Mouse (Mus musculus) intestine, embryonic 15.5 days (tissue): Measurements from ENCODE around the gene Klhl18. TPM values are rescaled to one million over a fixed set of nuclear protein-coding genes. Genes with fewer than 3 reads are reported as not detected.
"Not testable (repeated sequence)": the region's sequence is repeated elsewhere in the genome, so short reads cannot be mapped to it uniquely, and the experiment has no call there.

ENCODE experiments used
- ATAC-seq: fragments of 200-750 bp; cut with Nextera tagmentation; 2 replicates; pipeline ENCODE4 v1.8.0; 2017; ENCODE audit warnings: moderate TSS enrichment, moderate library complexity
- H3K27ac ChIP-seq: fragments of 300-500 bp; sonication (generic); 2 replicates; pipeline ENCODE4 v1.5.1; 2015; ENCODE audit warnings: mild to moderate bottlenecking, inconsistent platforms
- H3K27me3 ChIP-seq: fragments of 300-500 bp; sonication (generic); replicated peaks from 2 replicates; pipeline ENCODE4 v1.6.1; 2015; ENCODE audit warnings: inconsistent platforms
- H3K36me3 ChIP-seq: fragments of 300-500 bp; sonication (generic); 2 replicates; pipeline ENCODE4 v1.6.1; 2015; ENCODE audit warnings: inconsistent platforms
- H3K4me1 ChIP-seq: fragments of 300-500 bp; sonication (generic); replicated peaks from 2 replicates; pipeline ENCODE4 v1.6.1; 2015; ENCODE audit warnings: inconsistent platforms
- H3K4me2 ChIP-seq: fragments of 300-500 bp; sonication (generic); replicated peaks from 2 replicates; pipeline ENCODE4 v1.6.1; 2015; ENCODE audit warnings: mild to moderate bottlenecking, inconsistent platforms
- H3K4me3 ChIP-seq: fragments of 300-500 bp; sonication (generic); replicated peaks from 2 replicates; pipeline ENCODE4 v1.5.1; 2015; ENCODE audit warnings: inconsistent platforms
- H3K9ac ChIP-seq: fragments of 300-500 bp; sonication (generic); 2 replicates; pipeline ENCODE4 v1.6.1; 2015; ENCODE audit warnings: inconsistent platforms
- H3K9me3 ChIP-seq: fragments of 300-500 bp; sonication (generic); 2 replicates; pipeline ENCODE4 v1.6.1; 2016; ENCODE audit warnings: inconsistent platforms
- WGBS: fragments of 180-500 bp; shearing (Covaris S2); methylation state at CpG from one replicate; pipeline ENCODE4 v1.1.7; 2015; 5-methylcytosine and 5-hydroxymethylcytosine counted together
- polyA plus RNA-seq: library from polyadenylated mRNA; unstranded; fragments of >200 nt; fragmentation: Nextera tagmentation; extraction: Ambion mirVana; gene quantifications from 2 replicates; pipeline ENCODE4 v1.2.1, GENCODE M21; 2015

Gene Klhl18
- polyA plus RNA-seq, 1 experiment from 2014 or later, result 7.2 TPM

DNA sequence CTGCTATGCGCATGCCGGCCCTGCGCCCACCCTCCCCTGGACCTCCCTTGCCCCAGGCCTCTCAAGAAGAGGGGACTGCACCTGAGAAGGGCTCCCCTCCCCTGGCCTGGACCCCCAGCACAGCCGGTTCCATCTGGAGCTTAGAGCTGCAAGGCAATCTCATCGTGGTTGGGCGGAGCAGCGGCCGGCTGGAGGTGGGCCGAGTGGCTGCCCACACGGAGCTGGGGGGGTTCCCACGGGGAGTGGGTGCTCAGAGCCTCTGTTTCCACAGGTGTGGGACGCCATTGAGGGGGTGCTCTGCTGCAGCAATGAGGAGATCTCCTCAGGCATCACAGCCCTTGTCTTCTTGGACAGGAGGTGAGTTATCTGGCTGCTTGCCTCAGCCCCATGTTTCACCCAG lies 95.2 kb downstream of the Klhl18 start:
- no peak overlapping the region for H3K4me2 ChIP-seq
- no peaks in the 10 kb centered on the region for H3K4me1 ChIP-seq
- ATAC-seq, result 0 out of 2 replicates have a peak, but pooled peaks have one; percentile 6
- H3K4me3 ChIP-seq, result no peak overlapping the region
- H3K9ac ChIP-seq, result no peak overlapping the region
- no peaks in the 10 kb centered on the region for H3K9me3 ChIP-seq
- 84% methylated on average over 12 of the region's 12 CpGs for WGBS
- H3K27ac ChIP-seq, result no peak overlapping the region
- H3K36me3 ChIP-seq, result peaks cover 28% of the 10 kb centered on the region
- no peaks in the 10 kb centered on the region for H3K27me3 ChIP-seq

DNA sequence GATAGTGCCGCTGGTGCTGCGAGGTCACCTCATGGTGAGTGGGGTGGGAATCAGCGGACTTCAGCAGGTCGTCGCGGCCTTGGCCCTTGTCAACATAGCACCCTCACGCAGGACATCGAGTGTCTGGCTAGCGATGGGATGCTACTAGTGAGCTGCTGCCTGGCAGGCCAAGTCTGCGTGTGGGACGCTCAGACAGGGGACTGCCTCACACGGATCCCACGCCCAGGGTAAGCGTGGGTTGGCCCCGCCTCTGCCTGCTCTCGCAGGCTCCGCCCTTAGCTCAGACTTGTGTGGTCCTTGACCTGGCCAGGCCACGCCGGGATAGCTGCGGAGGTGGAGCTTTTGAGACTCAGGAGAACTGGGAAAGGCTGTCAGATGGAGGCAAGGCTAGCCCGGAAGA lies 95.8 kb downstream of the Klhl18 start:
- WGBS, result 38% methylated on average over 21 of the region's 21 CpGs
- no peak overlapping the region for H3K27ac ChIP-seq
- peak; percentile 59 for ATAC-seq
- no peaks in the 10 kb centered on the region for H3K9me3 ChIP-seq
- H3K27me3 ChIP-seq, result no peaks in the 10 kb centered on the region
- H3K4me1 ChIP-seq, result no peaks in the 10 kb centered on the region
- H3K4me3 ChIP-seq, result no peak overlapping the region
- H3K4me2 ChIP-seq, result peak overlapping the region; percentile 17; the same call in 1 of the 2 replicates
- H3K36me3 ChIP-seq, result peaks cover 21% of the 10 kb centered on the region
- 0 out of 2 replicates have a peak overlapping the region, but pooled peaks have one; percentile 13 for H3K9ac ChIP-seq

DNA sequence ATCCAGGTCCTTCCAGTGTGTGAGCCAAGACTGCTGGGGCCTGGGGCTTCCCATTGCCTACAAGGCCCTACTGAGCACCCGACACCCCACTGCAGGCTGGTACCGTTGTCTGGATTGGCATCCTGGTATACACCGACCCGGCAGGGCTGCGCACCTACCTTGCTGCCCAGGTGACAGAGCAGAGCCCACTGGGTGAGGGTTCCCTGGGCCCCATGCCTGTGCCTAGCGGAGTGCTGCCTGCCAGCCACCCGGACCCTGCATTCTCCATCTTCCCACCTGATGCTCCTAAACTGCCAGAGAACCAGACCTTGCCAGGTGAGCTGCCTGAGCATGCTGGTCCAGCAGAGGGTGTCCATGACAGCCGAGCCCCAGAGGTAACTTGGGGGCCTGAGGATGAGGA lies 97.1 kb downstream of the Klhl18 start:
- Histone ChIP-seq H3K4me2 (no peak overlapping the region), H3K4me1 (no peaks in the 10 kb centered on the region), H3K27ac (no peak overlapping the region), H3K9me3 (no peaks in the 10 kb centered on the region), H3K9ac (no peak overlapping the region), H3K4me3 (no peak overlapping the region), H3K27me3 (no peaks in the 10 kb centered on the region), H3K36me3 (peaks cover 18% of the 10 kb centered on the region)
- ATAC-seq, result no peak
- WGBS, result 97% methylated on average over 8 of the region's 8 CpGs

DNA sequence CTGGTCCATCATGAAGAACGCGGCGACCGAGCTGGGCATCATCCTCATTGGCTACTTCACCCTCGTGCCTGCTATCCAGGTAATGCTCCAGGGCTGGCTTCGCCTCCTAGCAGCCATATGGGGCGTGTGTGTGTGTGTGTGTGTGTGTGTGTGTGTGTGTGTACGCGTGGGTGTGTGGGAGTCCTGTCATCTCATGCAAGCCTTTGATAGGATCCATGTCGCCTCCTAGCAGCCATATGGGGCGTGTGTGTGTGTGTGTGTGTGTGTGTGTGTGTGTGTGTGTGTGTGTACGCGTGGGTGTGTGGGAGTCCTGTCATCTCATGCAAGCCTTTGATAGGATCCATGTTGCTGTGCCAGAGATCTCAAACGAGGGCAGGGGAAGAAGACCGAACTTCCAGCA lies 98.8 kb downstream of the Klhl18 start:
- WGBS, result 86% methylated on average over 14 of the region's 15 CpGs
- H3K27ac ChIP-seq, H3K4me2 ChIP-seq, H3K9me3 ChIP-seq, H3K9ac ChIP-seq, H3K4me1 ChIP-seq, H3K27me3 ChIP-seq, H3K4me3 ChIP-seq, ATAC-seq: not testable (repeated sequence)
- H3K36me3 ChIP-seq, result peaks cover 15% of the 10 kb centered on the region

Other genes starting within 250 kb of the Klhl18 start
- gene Cspg5, start 232.9 kb downstream of the Klhl18 start, polyA plus RNA-seq, result 3.9 and 4.6 TPM in 2 replicates
- gene Elp6, start 171.5 kb downstream of the Klhl18 start, polyA plus RNA-seq, result 22.0 and 22.3 TPM in 2 replicates
- 29.7 and 31.4 TPM in 2 replicates for gene Scap, start 143.4 kb downstream of the Klhl18 start, polyA plus RNA-seq
- 12.2 and 15.6 TPM in 2 replicates for gene Ptpn23, start 68.5 kb downstream of the Klhl18 start, polyA plus RNA-seq
- 5.3 and 10.7 TPM in 2 replicates for gene Ngp, start 56.9 kb downstream of the Klhl18 start, polyA plus RNA-seq
- 0.72 and 0.79 TPM in 2 replicates for gene Kif9, start 264 bp upstream of the Klhl18 start, polyA plus RNA-seq
- gene Setd2, start 55.9 kb upstream of the Klhl18 start, polyA plus RNA-seq, result 24.7 and 25.3 TPM in 2 replicates
- 27.0 and 29.0 TPM in 2 replicates for gene Nradd, start 147.8 kb upstream of the Klhl18 start, polyA plus RNA-seq
- 3.6 and 4.9 TPM in 2 replicates for gene Nbeal2, start 177.5 kb upstream of the Klhl18 start, polyA plus RNA-seq
- 162 and 166 TPM in 2 replicates for gene Ccdc12, start 179.8 kb upstream of the Klhl18 start, polyA plus RNA-seq